Mouse (Mus musculus): Measurements from ENCODE around the gene Cdk11b. TPM values are rescaled to one million over a fixed set of nuclear protein-coding genes. Genes with fewer than 3 reads are reported as not detected.
A peak's percentile ranks its signal among the peaks of the same experiment; 100 is the strongest.

The Cdk11b gene
- 69.4 and 79.9 TPM in 2 replicates for polyA plus RNA-seq (2014; fragmentation: Nextera tagmentation; extraction: Ambion mirVana)

GRCm38 (mm10) chr4:155624338-155625291, at the start of gene Cdk11b:
Gene Cdk11b (plus strand): TSS chr4:155624854.
- ATAC-seq (ENCODE audit: insufficient number of reproducible peaks, low FRiP score, low TSS enrichment, low read depth): peak; percentile 98
- no peaks in the 10 kb centered on the region for H3K27me3 ChIP-seq (ENCODE audit: control insufficient read depth, insufficient read depth, low read length)
- peak within 1 kb of the TSS; percentile 91 for H3K4me3 ChIP-seq (ENCODE audit: low read depth, low read length)
- H3K36me3 ChIP-seq (ENCODE audit: control insufficient read depth, insufficient read depth, low read length): peaks cover 6% of the 10 kb centered on the region; the same call in 1 of the 2 replicates
- no peaks in the 10 kb centered on the region for H3K9me3 ChIP-seq (ENCODE audit: control insufficient read depth, low read length)
- peak within 1 kb of the TSS; percentile 60 for H3K4me2 ChIP-seq (ENCODE audit: low read depth, severe bottlenecking)
- peak within 1 kb of the TSS; percentile 77 for H3K9ac ChIP-seq (ENCODE audit: low read length)
- peak; percentile 96 for DNase-seq (ENCODE audit: low spot score)
- H3K27ac ChIP-seq (replicated peaks; ENCODE audit: low read depth, low read length): peak within 1 kb of the TSS; percentile 59; the same call in 1 of the 2 replicates
- under 1% methylated on average over 84 of the region's 84 CpGs for WGBS
- 0 out of 2 replicates have a peak, but pooled peaks cover 3% of the 10 kb centered on the region for H3K4me1 ChIP-seq (ENCODE audit: control insufficient read depth, insufficient read depth, low read length)

GRCm38 (mm10) chr4:155574931-155575330, 49.7 kb upstream of the Cdk11b start:
- no peaks in the 10 kb centered on the region for H3K27me3 ChIP-seq (ENCODE audit: control insufficient read depth, insufficient read depth, low read length)
- DNase-seq (ENCODE audit: low spot score) (no peak), ATAC-seq (ENCODE audit: insufficient number of reproducible peaks, low FRiP score, low TSS enrichment, low read depth) (no peak)
- H3K9me3 ChIP-seq (ENCODE audit: control insufficient read depth, low read length): no peaks in the 10 kb centered on the region
- no peaks in the 10 kb centered on the region for H3K4me1 ChIP-seq (ENCODE audit: control insufficient read depth, insufficient read depth, low read length)
- H3K9ac ChIP-seq (ENCODE audit: low read length): no peak overlapping the region
- no peak overlapping the region for H3K4me2 ChIP-seq (ENCODE audit: low read depth, severe bottlenecking)
- 92% methylated on average over 11 of the region's 11 CpGs for WGBS
- no peak overlapping the region for H3K27ac ChIP-seq (replicated peaks; ENCODE audit: low read depth, low read length)
- peaks cover 4% of the 10 kb centered on the region; the same call in 1 of the 2 replicates for H3K36me3 ChIP-seq (ENCODE audit: control insufficient read depth, insufficient read depth, low read length)
- no peak overlapping the region for H3K4me3 ChIP-seq (ENCODE audit: low read depth, low read length)

- no peak overlapping the region for H3K27ac ChIP-seq (replicated peaks; ENCODE audit: low read depth, low read length)
- H3K4me3 ChIP-seq (ENCODE audit: low read depth, low read length): no peak overlapping the region
- H3K9ac ChIP-seq (ENCODE audit: low read length): no peak overlapping the region
- ATAC-seq (ENCODE audit: insufficient number of reproducible peaks, low FRiP score, low TSS enrichment, low read depth) (no peak), DNase-seq (ENCODE audit: low spot score) (no peak)
- WGBS: 95% methylated on average over 8 of the region's 8 CpGs
- no peaks in the 10 kb centered on the region for H3K4me1 ChIP-seq (ENCODE audit: control insufficient read depth, insufficient read depth, low read length)
- no peaks in the 10 kb centered on the region for H3K27me3 ChIP-seq (ENCODE audit: control insufficient read depth, insufficient read depth, low read length)
- H3K36me3 ChIP-seq (ENCODE audit: control insufficient read depth, insufficient read depth, low read length): peaks cover 4% of the 10 kb centered on the region; the same call in 1 of the 2 replicates
- H3K4me2 ChIP-seq (ENCODE audit: low read depth, severe bottlenecking): no peak overlapping the region
- no peaks in the 10 kb centered on the region for H3K9me3 ChIP-seq (ENCODE audit: control insufficient read depth, low read length)
Observed at GRCm38 (mm10) chr4:155575521-155575920, 49.1 kb upstream of the Cdk11b start.

GRCm38 (mm10) chr4:155577132-155577531, 47.5 kb upstream of the Cdk11b start:
- Histone ChIP-seq H3K4me1 (ENCODE audit: control insufficient read depth, insufficient read depth, low read length) (no peaks in the 10 kb centered on the region), H3K36me3 (ENCODE audit: control insufficient read depth, insufficient read depth, low read length) (peaks cover 4% of the 10 kb centered on the region; the same call in 1 of the 2 replicates), H3K27ac (replicated peaks; ENCODE audit: low read depth, low read length) (no peak overlapping the region), H3K4me3 (ENCODE audit: low read depth, low read length) (no peak overlapping the region), H3K27me3 (ENCODE audit: control insufficient read depth, insufficient read depth, low read length) (no peaks in the 10 kb centered on the region), H3K4me2 (ENCODE audit: low read depth, severe bottlenecking) (no peak overlapping the region), H3K9me3 (ENCODE audit: control insufficient read depth, low read length) (no peaks in the 10 kb centered on the region), H3K9ac (ENCODE audit: low read length) (no peak overlapping the region)
- WGBS: 94% methylated on average over 9 of the region's 9 CpGs
- ATAC-seq (ENCODE audit: insufficient number of reproducible peaks, low FRiP score, low TSS enrichment, low read depth) (no peak), DNase-seq (ENCODE audit: low spot score) (no peak)

GRCm38 (mm10) chr4:155577741-155578140, 46.9 kb upstream of the Cdk11b start:
- ATAC-seq (ENCODE audit: insufficient number of reproducible peaks, low FRiP score, low TSS enrichment, low read depth): no peak
- WGBS: 90% methylated on average over 5 of the region's 5 CpGs
- H3K27ac ChIP-seq (replicated peaks; ENCODE audit: low read depth, low read length): no peak overlapping the region
- no peak overlapping the region for H3K4me2 ChIP-seq (ENCODE audit: low read depth, severe bottlenecking)
- H3K36me3 ChIP-seq (ENCODE audit: control insufficient read depth, insufficient read depth, low read length): peaks cover 4% of the 10 kb centered on the region; the same call in 1 of the 2 replicates
- H3K9me3 ChIP-seq (ENCODE audit: control insufficient read depth, low read length): no peaks in the 10 kb centered on the region
- no peaks in the 10 kb centered on the region for H3K4me1 ChIP-seq (ENCODE audit: control insufficient read depth, insufficient read depth, low read length)
- no peak overlapping the region for H3K4me3 ChIP-seq (ENCODE audit: low read depth, low read length)
- DNase-seq (ENCODE audit: low spot score): no peak
- H3K9ac ChIP-seq (ENCODE audit: low read length): no peak overlapping the region
- no peaks in the 10 kb centered on the region for H3K27me3 ChIP-seq (ENCODE audit: control insufficient read depth, insufficient read depth, low read length)

- H3K36me3 ChIP-seq (ENCODE audit: control insufficient read depth, insufficient read depth, low read length): peaks cover 4% of the 10 kb centered on the region; the same call in 1 of the 2 replicates
Observed at GRCm38 (mm10) chr4:155578336-155579125, 46.1 kb upstream of the Cdk11b start.

GRCm38 (mm10) chr4:155580420-155580819, 44.2 kb upstream of the Cdk11b start:
- Histone ChIP-seq H3K36me3 (ENCODE audit: control insufficient read depth, insufficient read depth, low read length) (peaks cover 6% of the 10 kb centered on the region; the same call in 1 of the 2 replicates), H3K27me3 (ENCODE audit: control insufficient read depth, insufficient read depth, low read length) (no peaks in the 10 kb centered on the region), H3K4me3 (ENCODE audit: low read depth, low read length) (no peak overlapping the region), H3K27ac (replicated peaks; ENCODE audit: low read depth, low read length) (no peak overlapping the region), H3K4me2 (ENCODE audit: low read depth, severe bottlenecking) (no peak overlapping the region), H3K4me1 (ENCODE audit: control insufficient read depth, insufficient read depth, low read length) (no peaks in the 10 kb centered on the region), H3K9me3 (ENCODE audit: control insufficient read depth, low read length) (no peaks in the 10 kb centered on the region), H3K9ac (ENCODE audit: low read length) (no peak overlapping the region)
- WGBS: 30% methylated on average over 1 of the region's 1 CpGs
- DNase-seq (ENCODE audit: low spot score) (peak; percentile 77), ATAC-seq (ENCODE audit: insufficient number of reproducible peaks, low FRiP score, low TSS enrichment, low read depth) (no peak)

More at GRCm38 (mm10) chr4:155578336-155579125, 46.1 kb upstream of the Cdk11b start:
- Histone ChIP-seq H3K27me3 (ENCODE audit: control insufficient read depth, insufficient read depth, low read length) (no peaks in the 10 kb centered on the region), H3K4me2 (ENCODE audit: low read depth, severe bottlenecking) (no peak overlapping the region), H3K4me3 (ENCODE audit: low read depth, low read length) (no peak overlapping the region), H3K4me1 (ENCODE audit: control insufficient read depth, insufficient read depth, low read length) (no peaks in the 10 kb centered on the region), H3K27ac (replicated peaks; ENCODE audit: low read depth, low read length) (no peak overlapping the region), H3K9ac (ENCODE audit: low read length) (no peak overlapping the region), H3K9me3 (ENCODE audit: control insufficient read depth, low read length) (no peaks in the 10 kb centered on the region)
- 90% methylated on average over 7 of the region's 7 CpGs for WGBS
- ATAC-seq (ENCODE audit: insufficient number of reproducible peaks, low FRiP score, low TSS enrichment, low read depth): no peak
- DNase-seq (ENCODE audit: low spot score): no peak

GRCm38 (mm10) chr4:155582279-155582905, 42.3 kb upstream of the Cdk11b start:
- H3K36me3 ChIP-seq (ENCODE audit: control insufficient read depth, insufficient read depth, low read length): peaks cover 15% of the 10 kb centered on the region
- H3K9me3 ChIP-seq (ENCODE audit: control insufficient read depth, low read length): no peaks in the 10 kb centered on the region
- H3K4me3 ChIP-seq (ENCODE audit: low read depth, low read length): no peak overlapping the region
- no peak overlapping the region for H3K27ac ChIP-seq (replicated peaks; ENCODE audit: low read depth, low read length)
- ATAC-seq (ENCODE audit: insufficient number of reproducible peaks, low FRiP score, low TSS enrichment, low read depth): no peak
- DNase-seq (ENCODE audit: low spot score): no peak
- H3K27me3 ChIP-seq (ENCODE audit: control insufficient read depth, insufficient read depth, low read length): no peaks in the 10 kb centered on the region
- no peak overlapping the region for H3K9ac ChIP-seq (ENCODE audit: low read length)
- no peak overlapping the region for H3K4me2 ChIP-seq (ENCODE audit: low read depth, severe bottlenecking)
- WGBS: 97% methylated on average over 6 of the region's 6 CpGs
- no peaks in the 10 kb centered on the region for H3K4me1 ChIP-seq (ENCODE audit: control insufficient read depth, insufficient read depth, low read length)

Measured in limb, embryonic 11.5 days (tissue).